Comparison of ENCODE assay signal across 21 mouse cellular contexts in genomic region chr2:14820946-14821345, GRCm38 (mm10).
DNase-seq lines count a peak whose midpoint lies in the region; ATAC-seq and TF ChIP-seq lines count a peak whose summit lies in the region.
"Had no signal": no experiment of that assay in that cellular context is flagged by ENCODE, and none has a peak within 500 bp of the region (broad histone marks: within the 10 kb centered on the region; RNA-seq: fewer than 3 reads in every experiment).

No protein-coding gene starts in this region.

- H3K4me1 ChIP-seq in heart, embryonic 13.5 days, result peaks cover 34% of the 10 kb centered on the region
- H3K4me1 ChIP-seq in heart, postnatal 0 days (ENCODE audit: control insufficient read depth, insufficient read depth), result no peaks in the 10 kb centered on the region; the same call in 1 of the 2 replicates
- H3K4me1 ChIP-seq in heart, embryonic 10.5 days, result peaks cover 13% of the 10 kb centered on the region; the same call in 1 of the 2 replicates
- no peaks in the 10 kb centered on the region for H3K4me1 ChIP-seq in thymus, adult 2 months (replicated peaks; ENCODE audit: control insufficient read depth, insufficient read depth, low read length)

- no peaks in the 10 kb centered on the region for H3K9me3 ChIP-seq in heart, embryonic 13.5 days
- H3K9me3 ChIP-seq in heart, postnatal 0 days (replicated peaks; ENCODE audit: control insufficient read depth, low read length), result no peaks in the 10 kb centered on the region
- H3K9me3 ChIP-seq in heart, embryonic 10.5 days, result no peaks in the 10 kb centered on the region
- H3K9me3 ChIP-seq: embryonic facial prominence, embryonic 10.5 days; hindbrain, embryonic 10.5 days; hindbrain, embryonic 15.5 days; kidney, embryonic 15.5 days had no signal

- H3K4me3 ChIP-seq in heart, embryonic 13.5 days, result no peak overlapping the region
- H3K4me3 ChIP-seq in heart, postnatal 0 days (ENCODE audit: low read depth, low read length), result no peak overlapping the region
- no peak overlapping the region for H3K4me3 ChIP-seq in heart, embryonic 10.5 days
- no peak overlapping the region for H3K4me3 ChIP-seq in thymus, adult 2 months (ENCODE audit: control insufficient read depth, insufficient read depth, low read length)
- H3K4me3 ChIP-seq: embryonic facial prominence, embryonic 10.5 days; gastrocnemius, adult 2 months; hindbrain, embryonic 10.5 days; hindbrain, embryonic 15.5 days; kidney, embryonic 15.5 days had no signal

- peak overlapping the region; percentile 91 for H3K27ac ChIP-seq in heart, embryonic 13.5 days (replicated peaks)
- peak overlapping the region; percentile 28 for H3K27ac ChIP-seq in heart, postnatal 0 days (ENCODE audit: low read depth)
- no peak overlapping the region for H3K27ac ChIP-seq in heart, embryonic 10.5 days
- no peak overlapping the region for H3K27ac ChIP-seq in thymus, adult 2 months (ENCODE audit: control insufficient read depth, insufficient read depth, low read length)
- H3K27ac ChIP-seq: embryonic facial prominence, embryonic 10.5 days; gastrocnemius, adult 2 months; hindbrain, embryonic 10.5 days; hindbrain, embryonic 15.5 days; kidney, embryonic 15.5 days had no signal

- TF ChIP-seq POLR2A in thymus, adult 2 months (IDR thresholded peaks at IDR 0.05; ENCODE audit: control insufficient read depth, extremely low read depth, insufficient read depth, low read length, poor library complexity), result no peak

- no peak for TF ChIP-seq EP300 in heart, postnatal 0 days (IDR thresholded peaks at IDR 0.05; ENCODE audit: low read depth)

- no peak overlapping the region for H3K9ac ChIP-seq in heart, embryonic 13.5 days
- no peak overlapping the region for H3K9ac ChIP-seq in heart, postnatal 0 days (replicated peaks; ENCODE audit: low read depth, low read length)
- H3K9ac ChIP-seq: hindbrain, embryonic 15.5 days; kidney, embryonic 15.5 days had no signal

- no peak for ATAC-seq in heart, embryonic 13.5 days (ENCODE audit: extremely low read depth, insufficient number of reproducible peaks, low FRiP score, low TSS enrichment)
- ATAC-seq in heart, postnatal 0 days (ENCODE audit: insufficient read depth, low read depth), result no peak
- ATAC-seq: forebrain, embryonic 14.5 days; intestine, embryonic 16.5 days had no signal

- H3K27me3 ChIP-seq in heart, embryonic 13.5 days (replicated peaks), result no peaks in the 10 kb centered on the region
- H3K27me3 ChIP-seq in heart, postnatal 0 days (ENCODE audit: control insufficient read depth, insufficient read depth, low read length), result no peaks in the 10 kb centered on the region
- no peaks in the 10 kb centered on the region for H3K27me3 ChIP-seq in heart, embryonic 10.5 days (ENCODE audit: insufficient read depth, poor library complexity, severe bottlenecking)
- no peaks in the 10 kb centered on the region for H3K27me3 ChIP-seq in thymus, adult 2 months (ENCODE audit: control insufficient read depth, insufficient read depth, low read length)
- H3K27me3 ChIP-seq: hindbrain, embryonic 15.5 days; kidney, embryonic 15.5 days had no signal

- 28% methylated on average over 2 of the region's 2 CpGs for WGBS in heart, embryonic 13.5 days
- WGBS in heart, postnatal 0 days, result 22% methylated on average over 2 of the region's 2 CpGs
- WGBS in heart, embryonic 10.5 days, result 47% methylated on average over 2 of the region's 2 CpGs
- 92% methylated on average over 2 of the region's 2 CpGs for WGBS in thymus, adult 2 months

- no peak overlapping the region for H3K4me2 ChIP-seq in heart, embryonic 13.5 days
- no peak overlapping the region for H3K4me2 ChIP-seq in heart, postnatal 0 days (ENCODE audit: low read depth, low read length)
- H3K4me2 ChIP-seq: hindbrain, embryonic 15.5 days; kidney, embryonic 15.5 days had no signal

- no peaks in the 10 kb centered on the region for H3K36me3 ChIP-seq in heart, embryonic 13.5 days
- no peaks in the 10 kb centered on the region for H3K36me3 ChIP-seq in heart, postnatal 0 days (replicated peaks; ENCODE audit: control insufficient read depth, insufficient read depth, low read length)
- H3K36me3 ChIP-seq in heart, embryonic 10.5 days, result no peaks in the 10 kb centered on the region
- H3K36me3 ChIP-seq in thymus, adult 2 months (ENCODE audit: control insufficient read depth, insufficient read depth, low read length), result no peaks in the 10 kb centered on the region
- H3K36me3 ChIP-seq: embryonic facial prominence, embryonic 10.5 days; hindbrain, embryonic 10.5 days; hindbrain, embryonic 15.5 days; kidney, embryonic 15.5 days had no signal

- intact Hi-C loops in heart, postnatal 10 days (cut with DNase I), result loop anchor here (5.0 kb wide), 2 partner anchors 116 to 764 kb away; partner anchors contain the start of gene Hacd1

- TF ChIP-seq CTCF in heart, postnatal 0 days (IDR thresholded peaks at IDR 0.05; ENCODE audit: low read depth), result no peak
- TF ChIP-seq CTCF in thymus, adult 2 months (IDR thresholded peaks at IDR 0.05; ENCODE audit: borderline replicate concordance, control insufficient read depth, extremely low read depth, insufficient read depth, low read length, poor library complexity), result no peak

- DNase-seq in heart, postnatal 10 days, result no peak
- no peak for DNase-seq in heart, postnatal 0 days (ENCODE audit: low spot score)
- DNase-seq in heart, embryonic 10.5 days (ENCODE audit: low spot score), result no peak
- DNase-seq in adrenal gland, adult 2 months, result peak; percentile 84
- DNase-seq in adrenal gland, postnatal 14 days, result peak; percentile 43
- no peak for DNase-seq in thymus, adult 2 months
- no peak for DNase-seq in urinary bladder, postnatal 36 days (ENCODE audit: low spot score in 2 of 2)
- DNase-seq: cerebellum, adult 18-20 months; cerebellum, adult 9-11 months; cerebellum, postnatal 36 days; gastrocnemius, adult 2 months; gastrocnemius, postnatal 25 days; heart, postnatal 14 days; kidney, adult 2 months had no signal

Comparison
In these comparisons a context has a peak if more than half of its experiments do, and no peak if none do; other contexts are left out.
1. H3K27ac ChIP-seq: peak in heart, embryonic 13.5 days (single experiment) and heart, postnatal 0 days (single experiment); none in heart, embryonic 10.5 days (single experiment) and thymus, adult 2 months (single experiment).
2. DNase-seq: peak in adrenal gland, adult 2 months (single experiment) and adrenal gland, postnatal 14 days (single experiment); none in heart, postnatal 10 days (0 of 2), heart, postnatal 0 days (single experiment), heart, embryonic 10.5 days (single experiment), thymus, adult 2 months (single experiment) and urinary bladder, postnatal 36 days (0 of 2).